Mouse (Mus musculus) kidney, adult 11 months (tissue): Measurements from ENCODE around the gene Smyd3.
A peak's percentile ranks its signal among the peaks of the same experiment; 100 is the strongest.

Experiments
- DNase-seq: peaks from one replicate; pipeline ENCODE4 v3.0.0; 2022

Smyd3 gene

GRCm38 (mm10) chr1:179517713-179518465 lies at the start of gene Smyd3:
TSS of gene Smyd3 (minus strand) at chr1:179518041.
- DNase-seq: peak; percentile 76

GRCm38 (mm10) chr1:179567558-179567957 lies 49.7 kb upstream of the Smyd3 start:
- no peak for DNase-seq

- DNase-seq: no peak
These were observed 46.1 kb upstream of the Smyd3 start for GRCm38 (mm10) chr1:179563926-179564325.

- DNase-seq: no peak
These were observed 45.4 kb upstream of the Smyd3 start for GRCm38 (mm10) chr1:179563211-179563610.

- no peak for DNase-seq
These were observed 43.1 kb upstream of the Smyd3 start for GRCm38 (mm10) chr1:179560845-179561430.

GRCm38 (mm10) chr1:179559446-179560194 lies 41.8 kb upstream of the Smyd3 start:
- peak; percentile 11 for DNase-seq

GRCm38 (mm10) chr1:179556921-179557320 lies 39.1 kb upstream of the Smyd3 start:
- DNase-seq: no peak

GRCm38 (mm10) chr1:179553949-179554347 lies 36.1 kb upstream of the Smyd3 start:
- no peak for DNase-seq

- DNase-seq: peak; percentile 25
These were observed 35.5 kb upstream of the Smyd3 start for GRCm38 (mm10) chr1:179553197-179553948.

- no peak for DNase-seq
These were observed 34.9 kb upstream of the Smyd3 start for GRCm38 (mm10) chr1:179552751-179553150.

- DNase-seq: no peak
These were observed 34.1 kb upstream of the Smyd3 start for GRCm38 (mm10) chr1:179551921-179552320.

GRCm38 (mm10) chr1:179551336-179551735 lies 33.5 kb upstream of the Smyd3 start:
- DNase-seq: no peak

GRCm38 (mm10) chr1:179548996-179549752 lies 31.3 kb upstream of the Smyd3 start:
- DNase-seq: no peak

GRCm38 (mm10) chr1:179548220-179548619 lies 30.4 kb upstream of the Smyd3 start:
- DNase-seq: peak; percentile 15

- DNase-seq: peak; percentile 14
These were observed 29.3 kb upstream of the Smyd3 start for GRCm38 (mm10) chr1:179547176-179547575.

GRCm38 (mm10) chr1:179546551-179546917 lies 28.7 kb upstream of the Smyd3 start:
- no peak for DNase-seq

- peak; percentile 99 for DNase-seq
These were observed 28.1 kb upstream of the Smyd3 start, which contains the start of the genes Tfb2m and Cnst for GRCm38 (mm10) chr1:179545768-179546550. TSS of gene Tfb2m (minus strand) at chr1:179546267. TSS of gene Cnst (plus strand) at chr1:179546370.

GRCm38 (mm10) chr1:179541502-179541901 lies 23.7 kb upstream of the Smyd3 start:
- DNase-seq: no peak

GRCm38 (mm10) chr1:179539887-179540286 lies 22.0 kb upstream of the Smyd3 start:
- no peak for DNase-seq

- no peak for DNase-seq
These were observed 21.2 kb upstream of the Smyd3 start for GRCm38 (mm10) chr1:179539054-179539453.

GRCm38 (mm10) chr1:179519901-179520300 lies 2.1 kb upstream of the Smyd3 start:
- no peak for DNase-seq
